Mouse (Mus musculus): ENCODE results near the gene Kl. TPM values are rescaled to one million over a fixed set of nuclear protein-coding genes. Genes with fewer than 3 reads are reported as not detected.

The Kl gene
- polyA plus RNA-seq (2015; fragmentation: Nextera tagmentation; extraction: Ambion mirVana) = 0.03 and 0.05 TPM in 2 replicates

GRCm38 (mm10) chr5:150952328-150952668 is at the start of gene Kl:
TSS of gene Kl (plus strand) at chr5:150952607.
- no peak; the same call in none of the 2 replicates for ATAC-seq

GRCm38 (mm10) chr5:150906053-150907040 is 46.1 kb upstream of the Kl start:
- 35% methylated on average over 9 of the region's 9 CpGs for WGBS
- no peaks in the 10 kb centered on the region for H3K27me3 ChIP-seq (replicated peaks)
- no peaks in the 10 kb centered on the region for H3K36me3 ChIP-seq
- H3K4me2 ChIP-seq (replicated peaks) = no peak overlapping the region
- H3K9ac ChIP-seq = no peak overlapping the region
- no peak for ATAC-seq
- H3K27ac ChIP-seq = no peak overlapping the region
- H3K9me3 ChIP-seq = no peaks in the 10 kb centered on the region
- H3K4me1 ChIP-seq (replicated peaks) = no peaks in the 10 kb centered on the region
- no peak overlapping the region for H3K4me3 ChIP-seq (replicated peaks)

More at GRCm38 (mm10) chr5:150952328-150952668, at the start of gene Kl:
- peak within 1 kb of the TSS; percentile 93 for H3K4me2 ChIP-seq (replicated peaks)
- H3K4me1 ChIP-seq (replicated peaks) = peaks cover 11% of the 10 kb centered on the region
- no peak within 1 kb of the TSS for H3K27ac ChIP-seq
- H3K36me3 ChIP-seq = no peaks in the 10 kb centered on the region
- H3K4me3 ChIP-seq (replicated peaks) = peak within 1 kb of the TSS; percentile 45
- no peaks in the 10 kb centered on the region for H3K9me3 ChIP-seq
- peak within 1 kb of the TSS; percentile 13 for H3K9ac ChIP-seq
- 4% methylated on average over 20 of the region's 22 CpGs for WGBS
- peaks cover 24% of the 10 kb centered on the region for H3K27me3 ChIP-seq (replicated peaks)

DNA sequence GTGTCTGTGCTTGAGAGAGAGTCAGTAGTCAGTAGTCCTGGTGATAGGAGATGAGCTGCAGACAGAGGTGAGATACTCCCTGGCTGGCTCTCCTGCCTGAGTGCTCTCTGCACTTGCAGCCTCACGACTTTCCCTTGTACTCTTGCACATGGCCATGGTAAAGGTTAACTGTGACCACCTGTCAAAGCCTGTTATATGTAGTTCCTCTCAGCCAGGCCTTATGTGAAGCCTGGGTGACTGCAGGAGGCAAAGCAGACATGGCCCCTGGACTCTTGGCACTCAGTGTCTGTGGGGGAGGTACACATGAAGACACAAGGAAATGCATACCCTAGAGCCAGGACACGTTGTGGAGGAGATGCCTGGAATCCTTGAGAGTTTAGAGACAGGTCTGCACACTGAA is 40.3 kb upstream of the Kl start:
- 14% methylated on average over 2 of the region's 2 CpGs for WGBS
- peaks cover 4% of the 10 kb centered on the region; the same call in 1 of the 2 replicates for H3K4me1 ChIP-seq (replicated peaks)
- no peak overlapping the region for H3K9ac ChIP-seq
- no peaks in the 10 kb centered on the region for H3K27me3 ChIP-seq (replicated peaks)
- ATAC-seq = peak; percentile 29; the same call in 1 of the 2 replicates
- H3K9me3 ChIP-seq = no peaks in the 10 kb centered on the region
- H3K27ac ChIP-seq = no peak overlapping the region
- H3K36me3 ChIP-seq = no peaks in the 10 kb centered on the region
- no peak overlapping the region for H3K4me3 ChIP-seq (replicated peaks)
- no peak overlapping the region for H3K4me2 ChIP-seq (replicated peaks)

GRCm38 (mm10) chr5:150912656-150913055 is 39.8 kb upstream of the Kl start:
- Histone ChIP-seq H3K4me2 (replicated peaks) (no peak overlapping the region), H3K9me3 (no peaks in the 10 kb centered on the region), H3K4me1 (replicated peaks) (peaks cover 4% of the 10 kb centered on the region; the same call in 1 of the 2 replicates), H3K4me3 (replicated peaks) (no peak overlapping the region), H3K27me3 (replicated peaks) (no peaks in the 10 kb centered on the region), H3K36me3 (no peaks in the 10 kb centered on the region), H3K27ac (no peak overlapping the region), H3K9ac (no peak overlapping the region)
- no peak for ATAC-seq
- 22% methylated on average over 5 of the region's 5 CpGs for WGBS

DNA sequence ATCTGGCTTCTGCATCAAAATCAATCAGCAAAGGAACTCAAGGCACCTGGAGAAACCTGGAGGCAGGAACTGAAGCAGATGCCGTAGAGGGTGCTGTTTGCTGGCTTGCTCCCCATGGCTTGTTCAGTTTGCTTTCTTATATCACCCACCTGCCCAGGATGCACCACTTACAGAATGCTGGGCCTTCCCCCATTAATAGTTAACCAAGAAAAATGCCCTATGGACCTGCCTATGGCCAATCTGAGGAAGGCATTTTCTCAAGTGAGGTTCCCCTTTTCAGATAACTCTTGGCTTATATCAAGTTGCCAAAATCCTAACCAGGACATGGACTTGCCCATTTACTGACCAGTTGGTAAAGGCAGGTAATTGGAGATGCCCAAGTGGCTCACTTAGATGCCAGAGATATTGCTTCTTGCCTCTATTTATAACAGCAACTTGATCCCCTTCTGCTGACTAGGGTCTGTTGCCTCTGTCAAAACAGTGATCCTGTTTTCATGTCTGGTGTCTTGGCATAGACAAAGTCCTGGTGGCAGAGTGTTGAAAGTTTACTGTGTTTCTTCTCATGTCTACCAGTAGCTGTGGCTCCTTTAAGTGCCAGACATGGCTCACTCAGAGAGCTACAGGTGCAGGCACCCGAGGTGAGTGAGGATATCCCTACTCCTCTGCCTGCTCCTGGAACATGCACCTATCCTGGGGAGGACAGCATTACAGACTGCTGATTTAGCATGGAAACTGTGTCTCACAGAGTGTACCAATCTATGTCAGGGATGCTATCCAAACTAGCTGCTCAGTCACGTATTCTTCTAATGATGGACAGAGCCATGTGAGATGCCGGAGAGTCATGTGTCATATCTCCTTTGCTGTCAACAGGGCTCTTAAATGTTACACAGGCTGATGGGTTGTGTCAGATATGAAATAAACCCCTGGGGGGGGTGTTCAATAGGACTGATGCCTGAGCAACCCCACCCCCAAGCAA is 37.0 kb upstream of the Kl start:
- Histone ChIP-seq H3K27ac (no peak overlapping the region), H3K4me2 (replicated peaks) (no peak overlapping the region), H3K27me3 (replicated peaks) (no peaks in the 10 kb centered on the region), H3K9me3 (no peaks in the 10 kb centered on the region), H3K36me3 (no peaks in the 10 kb centered on the region), H3K4me1 (replicated peaks) (peaks cover 4% of the 10 kb centered on the region; the same call in 1 of the 2 replicates), H3K9ac (no peak overlapping the region), H3K4me3 (replicated peaks) (no peak overlapping the region)
- ATAC-seq = peak; percentile 64
- 71% methylated on average over 4 of the region's 4 CpGs for WGBS

- no peaks in the 10 kb centered on the region for H3K36me3 ChIP-seq
- 69% methylated on average over 21 of the region's 21 CpGs for WGBS
- H3K4me1 ChIP-seq (replicated peaks) = peaks cover under 1% of the 10 kb centered on the region; the same call in 1 of the 2 replicates
- no peak overlapping the region for H3K9ac ChIP-seq
- H3K4me2 ChIP-seq (replicated peaks) = no peak overlapping the region
- H3K9me3 ChIP-seq = no peaks in the 10 kb centered on the region
- H3K27me3 ChIP-seq (replicated peaks) = no peaks in the 10 kb centered on the region
- ATAC-seq = peak; percentile 53; the same call in 1 of the 2 replicates
- no peak overlapping the region for H3K4me3 ChIP-seq (replicated peaks)
- no peak overlapping the region for H3K27ac ChIP-seq
Observed at GRCm38 (mm10) chr5:150917131-150917858, 35.1 kb upstream of the Kl start.

- Histone ChIP-seq H3K36me3 (no peaks in the 10 kb centered on the region), H3K4me3 (replicated peaks) (no peak overlapping the region), H3K4me2 (replicated peaks) (no peak overlapping the region), H3K27me3 (replicated peaks) (no peaks in the 10 kb centered on the region), H3K27ac (no peak overlapping the region), H3K9me3 (no peaks in the 10 kb centered on the region), H3K9ac (no peak overlapping the region), H3K4me1 (replicated peaks) (no peaks in the 10 kb centered on the region)
- no peak for ATAC-seq
- WGBS = 74% methylated on average over 13 of the region's 13 CpGs
Observed at GRCm38 (mm10) chr5:150918599-150918998, 33.8 kb upstream of the Kl start.

DNA sequence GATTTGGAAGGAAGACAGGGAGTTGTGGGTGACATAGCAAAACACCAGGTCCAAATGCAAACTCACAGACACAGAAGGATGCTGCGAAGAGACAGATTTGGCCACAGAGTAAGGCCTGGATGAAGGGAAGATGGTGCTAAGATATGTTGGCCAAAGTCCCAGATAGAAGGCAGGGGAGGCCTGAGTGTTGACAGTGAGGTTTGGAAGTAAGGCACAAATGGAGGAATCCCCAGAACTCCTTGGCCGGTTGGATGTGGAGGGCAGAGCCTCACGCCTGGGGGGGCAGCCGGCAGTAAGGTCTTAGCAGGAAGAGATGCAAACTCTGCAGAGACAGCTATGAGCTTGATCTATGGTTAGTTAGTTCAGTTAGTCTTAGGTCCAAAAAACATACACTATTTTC is 33.1 kb upstream of the Kl start:
- Histone ChIP-seq H3K4me1 (replicated peaks) (no peaks in the 10 kb centered on the region), H3K27ac (no peak overlapping the region), H3K27me3 (replicated peaks) (no peaks in the 10 kb centered on the region), H3K4me2 (replicated peaks) (no peak overlapping the region), H3K36me3 (no peaks in the 10 kb centered on the region), H3K4me3 (replicated peaks) (no peak overlapping the region), H3K9me3 (no peaks in the 10 kb centered on the region), H3K9ac (no peak overlapping the region)
- no peak for ATAC-seq
- WGBS = 85% methylated on average over 4 of the region's 4 CpGs

GRCm38 (mm10) chr5:150919961-150920360 is 32.4 kb upstream of the Kl start:
- no peaks in the 10 kb centered on the region for H3K4me1 ChIP-seq (replicated peaks)
- H3K27me3 ChIP-seq (replicated peaks) = no peaks in the 10 kb centered on the region
- H3K27ac ChIP-seq = no peak overlapping the region
- no peak overlapping the region for H3K4me2 ChIP-seq (replicated peaks)
- H3K4me3 ChIP-seq (replicated peaks) = no peak overlapping the region
- no peaks in the 10 kb centered on the region for H3K9me3 ChIP-seq
- H3K9ac ChIP-seq = no peak overlapping the region
- ATAC-seq = no peak
- 75% methylated on average over 2 of the region's 2 CpGs for WGBS
- no peaks in the 10 kb centered on the region for H3K36me3 ChIP-seq

DNA sequence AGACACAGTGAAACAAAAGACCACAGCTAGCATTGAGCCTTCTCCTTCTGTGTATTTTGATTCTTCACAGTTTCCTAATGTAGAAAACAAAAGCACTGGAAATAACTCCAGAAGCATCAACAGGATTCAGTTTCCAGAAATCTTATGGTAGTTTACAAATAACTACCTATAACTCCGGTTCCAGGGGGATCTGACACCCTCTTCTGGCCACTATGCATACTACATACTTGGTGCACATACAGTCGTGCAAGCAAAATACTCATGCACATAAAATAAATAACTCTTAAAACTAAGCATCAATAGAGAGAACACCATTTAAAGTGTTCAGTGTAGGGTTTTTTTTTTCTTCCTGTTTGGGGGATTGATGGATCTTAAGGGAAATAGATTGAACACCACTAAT is 23.0 kb upstream of the Kl start:
- H3K9me3 ChIP-seq = no peaks in the 10 kb centered on the region
- no peak overlapping the region for H3K9ac ChIP-seq
- no peak overlapping the region for H3K4me2 ChIP-seq (replicated peaks)
- 77% methylated on average over 2 of the region's 2 CpGs for WGBS
- H3K4me1 ChIP-seq (replicated peaks) = no peaks in the 10 kb centered on the region
- H3K36me3 ChIP-seq = no peaks in the 10 kb centered on the region
- no peak overlapping the region for H3K27ac ChIP-seq
- ATAC-seq = no peak
- H3K27me3 ChIP-seq (replicated peaks) = no peaks in the 10 kb centered on the region
- no peak overlapping the region for H3K4me3 ChIP-seq (replicated peaks)

GRCm38 (mm10) chr5:150932596-150932995 is 19.8 kb upstream of the Kl start:
- Histone ChIP-seq H3K4me3 (replicated peaks) (no peak overlapping the region), H3K4me1 (replicated peaks) (no peaks in the 10 kb centered on the region), H3K27me3 (replicated peaks) (no peaks in the 10 kb centered on the region), H3K27ac (no peak overlapping the region), H3K9me3 (no peaks in the 10 kb centered on the region), H3K4me2 (replicated peaks) (no peak overlapping the region), H3K9ac (no peak overlapping the region), H3K36me3 (no peaks in the 10 kb centered on the region)
- WGBS = 62% methylated on average over 2 of the region's 2 CpGs
- ATAC-seq = no peak

Data from intestine, embryonic 15.5 days (tissue).